Mouse (Mus musculus): ENCODE data around the gene Cnbd2. TPM values are rescaled to one million over a fixed set of nuclear protein-coding genes. Genes with fewer than 3 reads are reported as not detected.

Gene Cnbd2
- polyA plus RNA-seq, 1 experiment = 5.4 TPM

DNA sequence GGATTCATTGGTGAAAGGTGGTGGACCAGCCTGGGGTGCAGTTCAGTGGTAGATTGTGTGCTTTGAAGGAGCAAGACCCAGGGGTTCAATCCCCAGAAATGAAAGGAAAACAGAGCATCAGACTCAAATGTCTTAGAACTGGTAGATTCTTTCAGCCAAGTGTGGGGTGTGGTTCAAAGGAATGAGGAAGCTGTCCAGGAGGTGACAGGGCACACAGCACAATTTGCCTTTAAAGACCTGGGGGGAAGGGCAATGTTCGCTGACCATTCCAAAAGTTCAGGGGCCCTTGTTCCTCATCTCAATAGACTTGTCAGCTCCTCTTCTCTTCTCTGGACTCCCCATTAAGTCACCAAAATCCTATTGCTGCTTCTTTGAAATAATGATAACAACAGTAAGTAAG, 105.1 kb downstream of the Cnbd2 start:
- 5% methylated on average over 1 of the region's 1 CpGs for WGBS
- Histone ChIP-seq H3K27ac (ENCODE audit: control insufficient read depth, insufficient read depth, low read depth, low read length, poor library complexity) (no peak overlapping the region), H3K4me3 (replicated peaks; ENCODE audit: control insufficient read depth, low read depth, low read length) (no peak overlapping the region), H3K4me1 (ENCODE audit: control insufficient read depth, insufficient read depth, low read length) (peaks cover 4% of the 10 kb centered on the region; the same call in 1 of the 2 replicates)
- TF ChIP-seq POLR2A (IDR thresholded peaks at IDR 0.05; ENCODE audit: borderline replicate concordance, control insufficient read depth, low read depth, low read length) (no peak), CTCF (IDR thresholded peaks at IDR 0.05; ENCODE audit: control insufficient read depth, insufficient read depth, low read length) (no peak)

GRCm38 (mm10) chr2:156418467-156418866, 106.4 kb downstream of the Cnbd2 start:
- Histone ChIP-seq H3K4me1 (ENCODE audit: control insufficient read depth, insufficient read depth, low read length) (peaks cover 4% of the 10 kb centered on the region; the same call in 1 of the 2 replicates), H3K4me3 (replicated peaks; ENCODE audit: control insufficient read depth, low read depth, low read length) (no peak overlapping the region), H3K27ac (ENCODE audit: control insufficient read depth, insufficient read depth, low read depth, low read length, poor library complexity) (no peak overlapping the region)
- 61% methylated on average over 5 of the region's 5 CpGs for WGBS
- no peak for TF ChIP-seq CTCF (IDR thresholded peaks at IDR 0.05; ENCODE audit: control insufficient read depth, insufficient read depth, low read length)
- no peak for TF ChIP-seq POLR2A (IDR thresholded peaks at IDR 0.05; ENCODE audit: borderline replicate concordance, control insufficient read depth, low read depth, low read length)

- Histone ChIP-seq H3K27ac (ENCODE audit: control insufficient read depth, insufficient read depth, low read depth, low read length, poor library complexity) (peak overlapping the region; percentile 9; the same call in 1 of the 2 replicates), H3K4me3 (replicated peaks; ENCODE audit: control insufficient read depth, low read depth, low read length) (no peak overlapping the region), H3K4me1 (ENCODE audit: control insufficient read depth, insufficient read depth, low read length) (peaks cover 4% of the 10 kb centered on the region; the same call in 1 of the 2 replicates)
- TF ChIP-seq CTCF (IDR thresholded peaks at IDR 0.05; ENCODE audit: control insufficient read depth, insufficient read depth, low read length) = no peak
- 41% methylated on average over 14 of the region's 14 CpGs for WGBS
Measured at GRCm38 (mm10) chr2:156420327-156420693, 108.2 kb downstream of the Cnbd2 start.

DNA sequence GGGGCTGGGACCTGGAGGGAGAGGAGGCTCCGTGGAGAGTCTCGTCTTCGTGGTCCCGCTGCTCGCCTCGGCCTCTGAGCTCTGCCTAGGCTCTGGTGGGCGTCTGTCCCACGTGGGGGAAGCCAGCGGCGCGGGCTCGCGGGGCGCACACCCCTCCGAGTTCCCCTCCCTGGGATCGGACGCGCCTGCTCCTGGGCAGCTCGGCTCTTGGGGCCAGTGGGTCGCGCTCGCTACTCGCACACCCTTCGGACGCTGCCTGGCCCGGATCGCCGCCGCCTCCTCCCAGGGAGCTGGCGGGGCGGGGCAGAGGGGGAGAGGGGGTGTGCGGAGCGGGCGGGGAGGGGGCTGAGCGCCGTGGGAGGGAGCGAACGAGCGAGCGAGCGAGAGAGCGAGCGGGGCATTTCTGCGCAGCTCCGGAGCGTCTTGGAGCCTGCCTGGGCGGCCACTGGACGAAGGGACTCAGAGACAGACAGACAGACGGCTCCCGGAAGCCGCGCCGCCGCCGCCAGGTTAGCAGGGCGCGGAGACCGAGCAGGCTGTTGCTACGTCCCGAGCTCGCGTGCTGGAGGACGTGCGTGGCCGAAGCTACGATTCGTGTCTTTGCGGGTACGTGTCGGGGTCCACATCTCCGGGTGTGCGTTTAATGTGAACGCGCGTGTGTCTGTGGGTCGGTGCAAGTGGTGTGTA, 108.7 kb downstream of the Cnbd2 start, which contains the start of gene Epb41l1:
Gene Epb41l1, plus strand, starts transcription at position 216 of the 687 bp plus-strand sequence.
- WGBS = under 1% methylated on average over 74 of the region's 76 CpGs
- H3K27ac ChIP-seq (ENCODE audit: control insufficient read depth, insufficient read depth, low read depth, low read length, poor library complexity) = peak within 1 kb of the TSS; percentile 9; the same call in 1 of the 2 replicates
- H3K4me3 ChIP-seq (replicated peaks; ENCODE audit: control insufficient read depth, low read depth, low read length) = peak within 1 kb of the TSS; percentile 61
- H3K4me1 ChIP-seq (ENCODE audit: control insufficient read depth, insufficient read depth, low read length) = peaks cover 4% of the 10 kb centered on the region; the same call in 1 of the 2 replicates
- no peak for TF ChIP-seq POLR2A (IDR thresholded peaks at IDR 0.05; ENCODE audit: borderline replicate concordance, control insufficient read depth, low read depth, low read length)
- TF ChIP-seq CTCF (IDR thresholded peaks at IDR 0.05; ENCODE audit: control insufficient read depth, insufficient read depth, low read length) = no peak

DNA sequence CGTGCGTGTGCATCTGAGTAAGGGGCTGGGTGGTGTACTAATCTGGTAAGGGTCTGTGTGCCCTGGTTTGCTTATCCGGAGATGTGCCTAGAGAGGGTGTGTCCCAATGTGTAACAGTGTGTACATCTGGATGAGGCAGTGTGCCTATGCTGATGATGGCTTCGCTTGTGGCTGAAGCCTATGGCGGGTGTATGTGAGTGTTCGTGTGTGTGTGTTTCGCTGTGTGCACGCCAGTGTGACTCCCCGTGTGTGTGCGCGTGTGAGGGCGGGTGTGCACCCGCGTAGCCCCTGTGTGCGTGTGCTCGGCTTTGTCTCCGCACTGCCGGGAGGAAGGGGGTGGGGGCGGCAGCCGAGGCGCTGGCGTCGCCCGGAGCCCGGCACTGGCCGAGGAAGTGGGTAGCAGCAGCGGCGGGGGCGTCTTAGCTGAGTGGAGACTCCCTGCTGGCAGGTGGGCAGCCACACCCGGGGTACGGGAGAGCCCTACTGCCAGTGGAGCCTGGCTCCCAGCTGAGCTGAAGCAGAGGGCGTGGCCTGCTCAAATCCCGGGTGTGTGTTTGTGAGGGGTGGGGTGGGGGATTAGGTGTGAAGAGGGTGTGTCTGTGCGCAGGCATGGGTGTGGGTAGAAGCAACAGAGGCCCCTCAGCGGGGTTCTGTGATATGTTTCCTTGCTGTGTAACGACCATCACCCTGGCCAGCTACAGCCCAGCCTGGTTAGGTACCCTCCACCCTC, 109.4 kb downstream of the Cnbd2 start:
- TF ChIP-seq POLR2A (IDR thresholded peaks at IDR 0.05; ENCODE audit: borderline replicate concordance, control insufficient read depth, low read depth, low read length) (no peak), CTCF (IDR thresholded peaks at IDR 0.05; ENCODE audit: control insufficient read depth, insufficient read depth, low read length) (no peak)
- WGBS = 2% methylated on average over 36 of the region's 36 CpGs
- Histone ChIP-seq H3K27ac (ENCODE audit: control insufficient read depth, insufficient read depth, low read depth, low read length, poor library complexity) (no peak overlapping the region), H3K4me1 (ENCODE audit: control insufficient read depth, insufficient read depth, low read length) (peaks cover 4% of the 10 kb centered on the region; the same call in 1 of the 2 replicates), H3K4me3 (replicated peaks; ENCODE audit: control insufficient read depth, low read depth, low read length) (peak overlapping the region; percentile 61)

GRCm38 (mm10) chr2:156422631-156423030, 110.5 kb downstream of the Cnbd2 start:
- peaks cover 4% of the 10 kb centered on the region; the same call in 1 of the 2 replicates for H3K4me1 ChIP-seq (ENCODE audit: control insufficient read depth, insufficient read depth, low read length)
- whole genome bisulfite sequencing = 12% methylated on average over 7 of the region's 8 CpGs
- TF ChIP-seq CTCF (IDR thresholded peaks at IDR 0.05; ENCODE audit: control insufficient read depth, insufficient read depth, low read length) = no peak
- H3K27ac ChIP-seq (ENCODE audit: control insufficient read depth, insufficient read depth, low read depth, low read length, poor library complexity) = no peak overlapping the region
- no peak overlapping the region for H3K4me3 ChIP-seq (replicated peaks; ENCODE audit: control insufficient read depth, low read depth, low read length)

- no peak overlapping the region for H3K4me3 ChIP-seq (replicated peaks; ENCODE audit: control insufficient read depth, low read depth, low read length)
- 76% methylated on average over 4 of the region's 4 CpGs for WGBS
- no peak overlapping the region for H3K27ac ChIP-seq (ENCODE audit: control insufficient read depth, insufficient read depth, low read depth, low read length, poor library complexity)
- TF ChIP-seq POLR2A (IDR thresholded peaks at IDR 0.05; ENCODE audit: borderline replicate concordance, control insufficient read depth, low read depth, low read length) = no peak
- TF ChIP-seq CTCF (IDR thresholded peaks at IDR 0.05; ENCODE audit: control insufficient read depth, insufficient read depth, low read length) = no peak
- H3K4me1 ChIP-seq (ENCODE audit: control insufficient read depth, insufficient read depth, low read length) = peaks cover 2% of the 10 kb centered on the region; the same call in 1 of the 2 replicates
Measured at GRCm38 (mm10) chr2:156423672-156424071, 111.6 kb downstream of the Cnbd2 start.

Other genes with a start within 250 kb of the Cnbd2 start
- gene Spag4, start 247.1 kb upstream of the Cnbd2 start, polyA plus RNA-seq (2011; ENCODE audit: insufficient read depth, insufficient read length, low replicate concordance, missing spikeins) = 0.99 and 5.4 TPM in 2 replicates
- 3.9 and 10.5 TPM in 2 replicates for gene Cpne1, start 200.3 kb upstream of the Cnbd2 start, polyA plus RNA-seq (2011; ENCODE audit: insufficient read depth, insufficient read length, low replicate concordance, missing spikeins)
- 5.8 and 6.2 TPM in 2 replicates for gene Rbm12, start 200.3 kb upstream of the Cnbd2 start, polyA plus RNA-seq (2011; ENCODE audit: insufficient read depth, insufficient read length, low replicate concordance, missing spikeins)
- 5.8 and 24.5 TPM in 2 replicates for gene Gm28036, start 185.2 kb upstream of the Cnbd2 start, polyA plus RNA-seq (2011; ENCODE audit: insufficient read depth, insufficient read length, low replicate concordance, missing spikeins)
- 109 and 111 TPM in 2 replicates for gene Romo1, start 168.3 kb upstream of the Cnbd2 start, polyA plus RNA-seq (2011; ENCODE audit: insufficient read depth, insufficient read length, low replicate concordance, missing spikeins)
- gene Nfs1, start 168.1 kb upstream of the Cnbd2 start, polyA plus RNA-seq (2011; ENCODE audit: insufficient read depth, insufficient read length, low replicate concordance, missing spikeins) = 13.1 and 24.7 TPM in 2 replicates
- gene Rbm39, start 132.1 kb upstream of the Cnbd2 start, polyA plus RNA-seq (2011; ENCODE audit: insufficient read depth, insufficient read length, low replicate concordance, missing spikeins) = 221 and 329 TPM in 2 replicates
- 11.9 and 20.8 TPM in 2 replicates for gene Phf20, start 115.8 kb upstream of the Cnbd2 start, polyA plus RNA-seq (2011; ENCODE audit: insufficient read depth, insufficient read length, low replicate concordance, missing spikeins)
- gene Scand1, start 405 bp downstream of the Cnbd2 start, polyA plus RNA-seq (2011; ENCODE audit: insufficient read depth, insufficient read length, low replicate concordance, missing spikeins) = 61.6 and 84.9 TPM in 2 replicates
- 1.7 and 9.1 TPM in 2 replicates for gene Epb41l1, start 108.6 kb downstream of the Cnbd2 start, polyA plus RNA-seq (2011; ENCODE audit: insufficient read depth, insufficient read length, low replicate concordance, missing spikeins)
- 9.0 and 15.1 TPM in 2 replicates for gene Aar2, start 235.3 kb downstream of the Cnbd2 start, polyA plus RNA-seq (2011; ENCODE audit: insufficient read depth, insufficient read length, low replicate concordance, missing spikeins)